Mouse (Mus musculus): ENCODE measurements around the gene Cbx2.

Cbx2 gene

DNA sequence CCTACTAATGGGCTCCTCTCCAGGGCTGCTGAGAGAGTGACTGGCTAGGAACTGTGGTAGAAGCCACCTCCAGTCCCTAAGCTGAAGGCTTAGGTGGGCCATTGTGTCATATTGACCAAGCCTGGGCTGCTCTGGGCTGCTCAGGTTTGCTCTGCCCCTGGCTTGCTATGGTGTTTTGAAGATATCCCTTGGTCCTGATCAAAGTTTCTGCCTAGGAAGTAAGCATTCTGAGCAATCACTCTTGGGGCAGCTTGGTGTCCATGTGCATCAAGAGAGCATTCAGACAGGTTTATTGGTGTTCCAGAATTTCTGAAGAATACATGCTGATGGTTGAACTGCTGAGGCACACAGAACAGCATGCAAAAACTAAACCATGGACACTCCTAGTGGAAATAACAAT, 28.7 kb downstream of the Cbx2 start:
- no peak overlapping the region for H3K4me3 ChIP-seq (replicated peaks; ENCODE audit: low read length)
- no peaks in the 10 kb centered on the region for H3K36me3 ChIP-seq (ENCODE audit: insufficient read depth, low read length)
- TF ChIP-seq POU5F1 (IDR thresholded peaks at IDR 0.05; ENCODE audit: borderline replicate concordance, low read length), result no peak
- no peak for TF ChIP-seq CTCF (conservative IDR thresholded peaks at IDR 0.05; ENCODE audit: low read length)
- no peak for TF ChIP-seq NANOG (IDR thresholded peaks at IDR 0.05; ENCODE audit: borderline replicate concordance, low read length)
- peaks cover 65% of the 10 kb centered on the region for H3K4me1 ChIP-seq (replicated peaks; ENCODE audit: low read depth, low read length)
- peaks cover 98% of the 10 kb centered on the region for H3K27me3 ChIP-seq (ENCODE audit: insufficient read depth, low read length)
- no peaks in the 10 kb centered on the region; the same call in 1 of the 2 replicates for H3K9me3 ChIP-seq (ENCODE audit: low read length)

DNA sequence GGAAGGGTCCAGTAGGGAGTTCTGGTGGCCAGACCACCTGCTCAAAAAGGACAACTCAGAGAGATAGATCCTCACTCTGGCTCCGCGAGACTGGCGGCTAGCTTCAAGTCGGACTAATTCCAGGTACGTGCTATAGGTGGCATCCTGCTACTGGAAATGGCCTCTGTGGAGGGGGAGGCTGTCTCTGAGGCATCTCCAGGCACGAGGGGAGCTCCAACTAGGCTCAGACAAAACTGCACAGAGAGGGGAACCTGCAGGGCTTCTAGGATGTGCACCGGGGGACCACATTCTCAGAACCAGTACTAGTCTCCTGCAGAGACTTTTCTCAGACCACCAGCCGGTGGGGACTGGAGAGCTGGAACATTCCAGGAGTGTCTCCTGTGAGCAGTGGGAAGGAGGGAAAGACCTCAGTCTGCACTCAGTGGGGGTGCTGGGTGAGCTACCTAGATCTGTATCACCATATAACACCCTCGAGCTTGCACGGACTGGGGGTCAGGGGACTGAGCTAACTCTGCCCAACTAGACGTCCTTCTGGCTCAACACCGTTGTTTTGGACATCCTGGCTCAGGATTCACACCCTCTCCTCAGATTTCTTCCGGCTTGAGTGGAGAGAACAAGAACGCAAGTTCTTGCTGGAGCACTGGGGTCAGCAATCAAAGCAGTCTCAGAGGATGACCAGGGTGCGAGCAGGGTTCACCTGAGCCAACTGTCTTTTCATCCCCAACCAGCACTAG, 29.3 kb downstream of the Cbx2 start:
- H3K4me3 ChIP-seq (replicated peaks; ENCODE audit: low read length), result 0 out of 2 replicates have a peak overlapping the region, but pooled peaks have one; percentile 70
- TF ChIP-seq CTCF (conservative IDR thresholded peaks at IDR 0.05; ENCODE audit: low read length) (no peak), POU5F1 (IDR thresholded peaks at IDR 0.05; ENCODE audit: borderline replicate concordance, low read length) (no peak), NANOG (IDR thresholded peaks at IDR 0.05; ENCODE audit: borderline replicate concordance, low read length) (no peak)
- H3K27me3 ChIP-seq (ENCODE audit: insufficient read depth, low read length), result peaks cover 98% of the 10 kb centered on the region
- no peaks in the 10 kb centered on the region; the same call in 1 of the 2 replicates for H3K9me3 ChIP-seq (ENCODE audit: low read length)
- H3K4me1 ChIP-seq (replicated peaks; ENCODE audit: low read depth, low read length), result peaks cover 62% of the 10 kb centered on the region
- no peaks in the 10 kb centered on the region for H3K36me3 ChIP-seq (ENCODE audit: insufficient read depth, low read length)

GRCm38 (mm10) chr11:119052661-119053256, 30.0 kb downstream of the Cbx2 start:
- TF ChIP-seq NANOG (IDR thresholded peaks at IDR 0.05; ENCODE audit: borderline replicate concordance, low read length) (no peak), POU5F1 (IDR thresholded peaks at IDR 0.05; ENCODE audit: borderline replicate concordance, low read length) (no peak), CTCF (conservative IDR thresholded peaks at IDR 0.05; ENCODE audit: low read length) (no peak)
- Histone ChIP-seq H3K9me3 (ENCODE audit: low read length) (no peaks in the 10 kb centered on the region; the same call in 1 of the 2 replicates), H3K27me3 (ENCODE audit: insufficient read depth, low read length) (peaks cover 98% of the 10 kb centered on the region)

GRCm38 (mm10) chr11:119053257-119053670, 30.5 kb downstream of the Cbx2 start:
- Histone ChIP-seq H3K27me3 (ENCODE audit: insufficient read depth, low read length) (peaks cover 98% of the 10 kb centered on the region), H3K4me1 (replicated peaks; ENCODE audit: low read depth, low read length) (peaks cover 62% of the 10 kb centered on the region), H3K36me3 (ENCODE audit: insufficient read depth, low read length) (no peaks in the 10 kb centered on the region), H3K9me3 (ENCODE audit: low read length) (no peaks in the 10 kb centered on the region; the same call in 1 of the 2 replicates), H3K4me3 (replicated peaks; ENCODE audit: low read length) (peak overlapping the region; percentile 70)
- TF ChIP-seq POU5F1 (IDR thresholded peaks at IDR 0.05; ENCODE audit: borderline replicate concordance, low read length) (no peak), NANOG (IDR thresholded peaks at IDR 0.05; ENCODE audit: borderline replicate concordance, low read length) (no peak), CTCF (conservative IDR thresholded peaks at IDR 0.05; ENCODE audit: low read length) (no peak)

More at GRCm38 (mm10) chr11:119052661-119053256, 30.0 kb downstream of the Cbx2 start:
- peak overlapping the region; percentile 70 for H3K4me3 ChIP-seq (replicated peaks; ENCODE audit: low read length)
- peaks cover 62% of the 10 kb centered on the region for H3K4me1 ChIP-seq (replicated peaks; ENCODE audit: low read depth, low read length)
- no peaks in the 10 kb centered on the region for H3K36me3 ChIP-seq (ENCODE audit: insufficient read depth, low read length)

GRCm38 (mm10) chr11:119053738-119054350, 31.1 kb downstream of the Cbx2 start:
- peak overlapping the region; percentile 50 for H3K4me3 ChIP-seq (replicated peaks; ENCODE audit: low read length)
- TF ChIP-seq POU5F1 (IDR thresholded peaks at IDR 0.05; ENCODE audit: borderline replicate concordance, low read length) (no peak), CTCF (conservative IDR thresholded peaks at IDR 0.05; ENCODE audit: low read length) (no peak), NANOG (IDR thresholded peaks at IDR 0.05; ENCODE audit: borderline replicate concordance, low read length) (no peak)
- no peaks in the 10 kb centered on the region for H3K36me3 ChIP-seq (ENCODE audit: insufficient read depth, low read length)
- H3K4me1 ChIP-seq (replicated peaks; ENCODE audit: low read depth, low read length), result peaks cover 62% of the 10 kb centered on the region
- H3K27me3 ChIP-seq (ENCODE audit: insufficient read depth, low read length), result peaks cover 98% of the 10 kb centered on the region
- no peaks in the 10 kb centered on the region; the same call in 1 of the 2 replicates for H3K9me3 ChIP-seq (ENCODE audit: low read length)

DNA sequence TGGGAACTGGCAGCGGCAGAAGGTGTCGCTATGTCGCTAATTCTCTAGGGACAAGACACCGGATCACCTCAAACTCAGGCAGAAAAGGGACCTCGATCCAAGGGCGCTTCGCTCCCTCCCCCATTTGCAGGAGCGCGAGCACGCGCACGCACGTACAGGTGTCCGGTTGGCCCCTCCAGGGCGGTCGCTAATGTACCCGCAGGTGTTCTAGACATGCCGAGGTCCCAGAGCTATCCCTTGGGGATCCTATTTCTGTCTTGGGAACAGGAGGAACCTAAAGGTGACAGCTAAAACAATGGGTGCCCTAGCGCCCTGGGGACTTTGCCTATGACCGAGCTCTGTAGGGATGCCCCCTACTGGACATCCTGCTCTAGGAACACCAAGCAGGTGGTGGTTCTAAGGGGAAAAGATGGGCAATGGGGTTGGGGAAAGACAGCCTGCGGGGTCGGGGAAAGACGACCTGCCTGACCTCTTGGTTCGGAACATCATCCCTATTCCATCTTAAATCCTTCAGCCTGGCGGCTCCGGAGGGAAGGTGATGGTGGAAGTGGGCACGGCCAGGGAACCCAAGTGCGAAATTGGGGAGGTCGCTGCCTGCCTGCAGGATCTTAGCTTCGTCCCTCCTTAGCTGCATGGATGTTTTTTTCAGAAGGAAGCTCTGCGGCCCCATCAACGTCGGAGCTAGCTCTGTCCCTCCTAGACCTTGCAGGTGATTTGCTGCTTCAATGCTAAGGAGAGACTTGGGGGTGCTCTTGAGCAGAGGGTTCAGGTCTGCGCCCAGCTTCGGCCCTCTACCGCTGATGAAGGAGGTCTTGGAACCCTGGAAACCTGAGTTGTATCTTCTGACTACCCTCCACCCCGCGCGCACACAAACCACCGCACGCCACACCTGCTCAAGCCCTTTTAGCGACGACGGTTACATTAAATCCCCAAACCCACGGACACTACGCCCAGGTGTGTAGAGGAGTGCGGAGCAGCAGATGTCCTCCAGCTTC, 31.9 kb downstream of the Cbx2 start:
- TF ChIP-seq CTCF (conservative IDR thresholded peaks at IDR 0.05; ENCODE audit: low read length), result peak; percentile 31
- TF ChIP-seq POU5F1 (IDR thresholded peaks at IDR 0.05; ENCODE audit: borderline replicate concordance, low read length), result no peak
- H3K9me3 ChIP-seq (ENCODE audit: low read length), result no peaks in the 10 kb centered on the region; the same call in 1 of the 2 replicates
- H3K4me3 ChIP-seq (replicated peaks; ENCODE audit: low read length), result peak overlapping the region; percentile 50
- H3K27me3 ChIP-seq (ENCODE audit: insufficient read depth, low read length), result peaks cover 98% of the 10 kb centered on the region
- H3K36me3 ChIP-seq (ENCODE audit: insufficient read depth, low read length), result no peaks in the 10 kb centered on the region
- peaks cover 68% of the 10 kb centered on the region for H3K4me1 ChIP-seq (replicated peaks; ENCODE audit: low read depth, low read length)

DNA sequence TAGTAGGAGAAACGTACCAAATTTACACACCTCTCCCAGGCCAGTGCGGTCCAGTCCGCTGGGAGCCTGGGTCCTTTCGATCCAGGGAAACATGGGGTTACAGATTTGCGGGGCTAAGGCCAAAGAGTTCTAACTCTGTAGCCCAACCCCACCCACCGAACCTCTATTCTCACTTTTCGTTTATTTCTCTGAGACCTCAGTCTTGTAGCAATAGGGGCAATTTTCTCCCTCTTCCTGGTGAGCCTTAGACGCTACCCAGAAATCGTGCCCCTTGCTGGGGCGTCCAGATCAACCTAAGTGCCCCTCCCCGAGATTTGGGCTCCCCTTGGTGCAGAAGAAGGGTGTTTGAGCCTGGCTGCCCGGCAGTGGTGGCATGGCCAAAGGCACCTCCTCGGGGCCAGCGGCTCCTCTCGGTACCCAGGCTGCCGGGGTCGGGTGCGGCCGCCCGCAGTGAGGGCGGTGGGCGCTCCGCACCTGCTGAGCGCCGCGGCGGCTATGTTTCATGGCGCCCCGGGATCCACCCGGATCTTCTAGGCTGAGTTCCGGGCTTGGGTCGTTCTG, 32.9 kb downstream of the Cbx2 start:
- Histone ChIP-seq H3K36me3 (ENCODE audit: insufficient read depth, low read length) (no peaks in the 10 kb centered on the region), H3K9me3 (ENCODE audit: low read length) (no peaks in the 10 kb centered on the region; the same call in 1 of the 2 replicates), H3K27me3 (ENCODE audit: insufficient read depth, low read length) (peaks cover 98% of the 10 kb centered on the region), H3K4me1 (replicated peaks; ENCODE audit: low read depth, low read length) (peaks cover 74% of the 10 kb centered on the region), H3K4me3 (replicated peaks; ENCODE audit: low read length) (peak overlapping the region; percentile 45; the same call in 1 of the 2 replicates)
- TF ChIP-seq NANOG (IDR thresholded peaks at IDR 0.05; ENCODE audit: borderline replicate concordance, low read length), result no peak

All from E14TG2a.4 (cell line).